Mouse (Mus musculus) stomach, embryonic 15.5 days (tissue): ENCODE results near the gene Cyp1a2. TPM values are rescaled to one million over a fixed set of nuclear protein-coding genes. Genes with fewer than 3 reads are reported as not detected.

ENCODE experiments used
- ATAC-seq: fragments of 200-750 bp; cut with Nextera tagmentation; 2 replicates; pipeline ENCODE4 v1.8.0; 2017; ENCODE audit warnings: low read depth, moderate number of reproducible peaks, moderate TSS enrichment; ENCODE audit not compliant: insufficient read depth, low FRiP score
- H3K27ac ChIP-seq: fragments of 300-500 bp; sonication (generic); 2 replicates; pipeline ENCODE4 v1.5.1; 2015; ENCODE audit warnings: mild to moderate bottlenecking, inconsistent platforms
- H3K27me3 ChIP-seq: fragments of 300-500 bp; sonication (generic); replicated peaks from 2 replicates; pipeline ENCODE4 v1.6.1; 2015; ENCODE audit warnings: inconsistent platforms
- H3K36me3 ChIP-seq: fragments of 300-500 bp; sonication (generic); 2 replicates; pipeline ENCODE4 v1.6.1; 2015; ENCODE audit warnings: inconsistent platforms
- H3K4me1 ChIP-seq: fragments of 300-500 bp; sonication (generic); 2 replicates; pipeline ENCODE4 v1.6.1; 2015; ENCODE audit warnings: inconsistent platforms
- H3K4me2 ChIP-seq: fragments of 300-500 bp; sonication (generic); 2 replicates; pipeline ENCODE4 v1.6.1; 2015; ENCODE audit warnings: mild to moderate bottlenecking, inconsistent platforms
- H3K4me3 ChIP-seq: fragments of 300-500 bp; sonication (generic); replicated peaks from 2 replicates; pipeline ENCODE4 v1.5.1; 2015; ENCODE audit warnings: inconsistent platforms
- H3K9ac ChIP-seq: fragments of 300-500 bp; sonication (generic); 2 replicates; pipeline ENCODE4 v1.6.1; 2015; ENCODE audit warnings: inconsistent platforms
- H3K9me3 ChIP-seq: fragments of 300-500 bp; sonication (generic); 2 replicates; pipeline ENCODE4 v1.6.1; 2016; ENCODE audit warnings: inconsistent platforms
- WGBS: fragments of 180-500 bp; shearing (Covaris S2); methylation state at CpG from one replicate; pipeline ENCODE4 v1.1.7; 2015; 5-methylcytosine and 5-hydroxymethylcytosine counted together
- polyA plus RNA-seq: library from polyadenylated mRNA; unstranded; fragments of >200 nt; fragmentation: Nextera tagmentation; extraction: Ambion mirVana; gene quantifications from 2 replicates; pipeline ENCODE4 v1.2.1, GENCODE M21; 2015

The Cyp1a2 gene
- polyA plus RNA-seq, 1 experiment from 2014 or later, result not detected

DNA sequence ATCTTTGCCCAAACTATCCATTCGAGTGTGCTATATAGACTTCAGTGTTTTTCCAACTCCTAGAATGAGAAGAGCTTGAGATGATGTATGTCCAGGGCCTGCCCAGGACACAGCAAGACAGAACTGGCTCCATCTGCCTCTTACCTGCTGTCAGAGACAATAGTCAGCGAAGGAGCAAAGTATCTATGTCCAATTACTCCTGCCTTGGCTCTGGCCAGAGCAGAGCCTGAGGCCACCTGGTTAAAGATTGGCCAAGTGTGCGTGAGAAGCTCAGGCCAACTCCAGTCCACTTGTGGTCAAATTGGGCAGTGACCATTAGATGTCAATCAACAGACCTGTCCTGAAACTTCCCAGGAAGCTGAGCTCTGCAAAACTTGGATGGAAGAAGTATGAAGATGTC, 13.9 kb downstream of the Cyp1a2 start:
- Histone ChIP-seq H3K36me3 (no peaks in the 10 kb centered on the region), H3K9me3 (no peaks in the 10 kb centered on the region), H3K27ac (no peak overlapping the region), H3K9ac (no peak overlapping the region), H3K4me2 (no peak overlapping the region), H3K4me3 (no peak overlapping the region), H3K27me3 (no peaks in the 10 kb centered on the region), H3K4me1 (no peaks in the 10 kb centered on the region)
- WGBS, result 82% methylated on average over 3 of the region's 3 CpGs
- ATAC-seq, result no peak

DNA sequence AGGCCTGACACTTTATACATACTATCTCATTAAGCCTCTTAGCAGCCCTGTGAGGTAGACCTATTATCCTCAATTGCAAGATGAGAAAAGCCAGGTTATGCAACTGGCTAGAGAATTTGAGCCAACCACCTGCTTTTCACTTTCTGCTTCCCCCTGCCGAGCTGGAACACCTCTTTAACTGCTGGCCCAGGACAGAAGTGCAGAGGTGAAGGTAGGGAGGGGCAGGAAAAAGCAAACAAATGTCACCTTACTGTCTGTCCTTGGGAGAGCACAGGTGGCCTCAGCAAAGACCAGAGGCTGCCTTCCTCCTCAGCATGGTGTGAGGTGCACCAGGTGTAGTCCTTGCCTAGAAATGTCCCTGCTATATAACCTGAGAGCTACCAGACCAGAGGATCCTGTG, 15.2 kb downstream of the Cyp1a2 start:
- WGBS, result 20% methylated on average over 1 of the region's 1 CpGs
- no peaks in the 10 kb centered on the region for H3K36me3 ChIP-seq
- no peak overlapping the region for H3K4me3 ChIP-seq
- H3K27ac ChIP-seq, result no peak overlapping the region
- H3K9me3 ChIP-seq, result no peaks in the 10 kb centered on the region
- no peaks in the 10 kb centered on the region for H3K4me1 ChIP-seq
- H3K9ac ChIP-seq, result no peak overlapping the region
- H3K27me3 ChIP-seq, result no peaks in the 10 kb centered on the region
- ATAC-seq, result no peak
- no peak overlapping the region for H3K4me2 ChIP-seq

DNA sequence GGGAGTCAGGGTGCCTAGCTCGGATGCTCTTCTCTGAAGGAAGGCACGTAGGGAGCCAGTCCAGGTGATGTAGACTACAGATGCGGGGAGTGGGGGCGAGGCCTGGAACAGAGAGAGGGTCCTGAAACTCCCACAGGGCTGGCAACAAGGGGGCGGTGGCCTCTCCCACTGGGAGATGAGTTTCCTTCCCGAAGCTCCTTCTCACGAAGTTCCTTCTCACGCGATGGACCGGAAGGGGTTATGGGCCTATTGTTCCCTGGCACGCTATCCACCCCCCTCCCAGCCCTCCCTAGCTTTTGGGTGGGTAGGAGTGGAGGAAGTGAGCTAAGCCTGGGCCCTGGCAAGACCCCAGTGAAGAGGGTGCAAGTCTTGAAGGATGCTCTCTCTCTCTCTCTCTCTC, 15.7 kb downstream of the Cyp1a2 start:
- Histone ChIP-seq H3K27ac (no peak overlapping the region), H3K27me3 (no peaks in the 10 kb centered on the region), H3K4me3 (no peak overlapping the region), H3K9ac (no peak overlapping the region), H3K4me1 (no peaks in the 10 kb centered on the region), H3K4me2 (no peak overlapping the region), H3K36me3 (no peaks in the 10 kb centered on the region), H3K9me3 (no peaks in the 10 kb centered on the region)
- no peak for ATAC-seq
- WGBS, result 57% methylated on average over 11 of the region's 11 CpGs

DNA sequence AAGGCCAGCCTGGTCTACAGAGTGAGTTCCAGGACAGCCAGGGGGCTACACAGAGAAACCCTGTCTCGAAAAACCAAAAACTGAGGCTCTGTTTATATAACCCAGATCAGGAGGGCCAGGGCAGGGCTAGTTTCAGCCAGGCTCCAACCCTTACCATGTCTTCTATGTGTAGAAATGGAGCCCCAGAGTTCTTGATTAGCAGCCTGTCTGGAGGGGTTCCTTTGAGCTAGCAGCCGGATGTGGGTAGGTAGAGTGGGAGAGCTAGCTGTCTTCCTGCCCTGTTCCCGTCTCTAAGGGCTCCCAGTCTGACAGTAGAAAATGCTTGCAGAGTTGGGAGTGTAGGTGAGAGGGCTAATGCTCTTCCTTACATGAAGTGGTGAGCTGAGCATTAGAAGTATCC, 16.4 kb downstream of the Cyp1a2 start:
- no peak overlapping the region for H3K27ac ChIP-seq
- no peak overlapping the region for H3K4me2 ChIP-seq
- no peak for ATAC-seq
- H3K27me3 ChIP-seq, result no peaks in the 10 kb centered on the region
- no peak overlapping the region for H3K9ac ChIP-seq
- no peak overlapping the region for H3K4me3 ChIP-seq
- H3K36me3 ChIP-seq, result no peaks in the 10 kb centered on the region
- 66% methylated on average over 3 of the region's 3 CpGs for WGBS
- H3K4me1 ChIP-seq, result no peaks in the 10 kb centered on the region
- H3K9me3 ChIP-seq, result no peaks in the 10 kb centered on the region

- Histone ChIP-seq H3K4me2 (no peak overlapping the region), H3K9ac (no peak overlapping the region), H3K4me1 (no peaks in the 10 kb centered on the region), H3K27ac (no peak overlapping the region), H3K27me3 (no peaks in the 10 kb centered on the region), H3K9me3 (no peaks in the 10 kb centered on the region), H3K4me3 (no peak overlapping the region), H3K36me3 (no peaks in the 10 kb centered on the region)
- 71% methylated on average over 8 of the region's 8 CpGs for WGBS
- ATAC-seq, result no peak
Observed at GRCm38 (mm10) chr9:57666536-57666935, 17.0 kb downstream of the Cyp1a2 start.

GRCm38 (mm10) chr9:57664616-57665015, 18.9 kb downstream of the Cyp1a2 start:
- Histone ChIP-seq H3K27ac (no peak overlapping the region), H3K36me3 (no peaks in the 10 kb centered on the region)
- no peak for ATAC-seq

GRCm38 (mm10) chr9:57661552-57661951, 22.0 kb downstream of the Cyp1a2 start:
- Histone ChIP-seq H3K4me1 (no peaks in the 10 kb centered on the region), H3K36me3 (no peaks in the 10 kb centered on the region), H3K27ac (no peak overlapping the region), H3K4me3 (no peak overlapping the region), H3K9ac (no peak overlapping the region), H3K27me3 (no peaks in the 10 kb centered on the region), H3K9me3 (no peaks in the 10 kb centered on the region), H3K4me2 (no peak overlapping the region)
- WGBS, result 60% methylated on average over 3 of the region's 3 CpGs
- ATAC-seq, result no peak

More at GRCm38 (mm10) chr9:57664616-57665015, 18.9 kb downstream of the Cyp1a2 start:
- no peaks in the 10 kb centered on the region for H3K27me3 ChIP-seq
- 43% methylated on average over 7 of the region's 7 CpGs for WGBS
- H3K4me2 ChIP-seq, result no peak overlapping the region
- H3K4me3 ChIP-seq, result no peak overlapping the region
- H3K4me1 ChIP-seq, result no peaks in the 10 kb centered on the region
- no peak overlapping the region for H3K9ac ChIP-seq
- H3K9me3 ChIP-seq, result no peaks in the 10 kb centered on the region

DNA sequence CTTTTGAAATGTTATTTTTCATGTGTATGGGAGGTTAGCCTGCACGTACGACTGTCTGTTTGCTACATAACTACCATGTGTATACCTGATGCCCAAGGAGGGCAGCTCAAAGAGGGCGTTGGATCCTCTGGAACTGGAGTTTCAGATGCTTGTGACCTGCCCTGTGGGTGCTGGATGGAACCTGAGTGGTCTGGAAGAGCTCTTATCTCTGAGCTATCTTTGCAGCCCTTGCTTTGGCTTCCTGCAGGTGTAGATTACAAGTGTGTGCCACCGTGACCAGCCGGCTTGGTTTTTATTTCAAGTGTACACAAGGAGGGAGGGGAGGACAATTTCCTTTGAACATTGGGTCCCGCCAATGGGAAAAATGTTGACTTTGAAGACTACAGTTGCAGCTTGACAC, 23.0 kb downstream of the Cyp1a2 start:
- Histone ChIP-seq H3K9me3 (no peaks in the 10 kb centered on the region), H3K27ac (no peak overlapping the region), H3K4me3 (no peak overlapping the region), H3K9ac (no peak overlapping the region), H3K4me1 (no peaks in the 10 kb centered on the region), H3K36me3 (no peaks in the 10 kb centered on the region), H3K27me3 (no peaks in the 10 kb centered on the region), H3K4me2 (no peak overlapping the region)
- no peak for ATAC-seq
- WGBS, result 62% methylated on average over 6 of the region's 6 CpGs

- H3K36me3 ChIP-seq, result no peaks in the 10 kb centered on the region
- H3K27me3 ChIP-seq, result no peaks in the 10 kb centered on the region
- H3K4me1 ChIP-seq, result no peaks in the 10 kb centered on the region
- no peaks in the 10 kb centered on the region for H3K9me3 ChIP-seq
- no peak overlapping the region for H3K27ac ChIP-seq
- no peak overlapping the region for H3K4me3 ChIP-seq
- 26% methylated on average over 4 of the region's 4 CpGs for WGBS
- no peak; the same call in 1 of the 2 replicates for ATAC-seq
- no peak overlapping the region for H3K9ac ChIP-seq
- no peak overlapping the region for H3K4me2 ChIP-seq
Observed at GRCm38 (mm10) chr9:57659774-57660173, 23.7 kb downstream of the Cyp1a2 start.

DNA sequence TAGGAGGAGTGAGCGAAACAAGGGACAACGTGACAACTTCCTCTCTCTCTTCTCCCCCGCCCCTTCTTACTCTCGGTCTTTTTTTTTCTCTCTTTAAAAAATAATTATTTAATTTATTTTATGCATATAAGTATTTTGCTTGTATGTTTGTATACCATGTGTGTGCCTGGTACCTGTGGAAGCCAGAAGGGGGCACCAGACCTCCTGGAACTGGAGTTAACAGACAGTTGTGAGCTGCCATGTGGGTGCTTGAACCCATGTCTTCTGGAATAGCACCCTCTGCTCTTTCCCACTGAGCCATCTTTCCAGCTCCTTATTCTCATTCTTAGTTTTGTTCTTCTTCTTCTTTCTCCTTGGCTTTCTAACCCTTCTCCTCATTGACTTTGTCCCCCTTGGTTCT, 24.5 kb downstream of the Cyp1a2 start:
- Histone ChIP-seq H3K27me3 (no peaks in the 10 kb centered on the region), H3K36me3 (no peaks in the 10 kb centered on the region), H3K9me3 (no peaks in the 10 kb centered on the region), H3K4me1 (no peaks in the 10 kb centered on the region), H3K4me2 (no peak overlapping the region), H3K27ac (no peak overlapping the region), H3K4me3 (no peak overlapping the region), H3K9ac (no peak overlapping the region)
- 78% methylated on average over 4 of the region's 4 CpGs for WGBS
- ATAC-seq, result no peak

DNA sequence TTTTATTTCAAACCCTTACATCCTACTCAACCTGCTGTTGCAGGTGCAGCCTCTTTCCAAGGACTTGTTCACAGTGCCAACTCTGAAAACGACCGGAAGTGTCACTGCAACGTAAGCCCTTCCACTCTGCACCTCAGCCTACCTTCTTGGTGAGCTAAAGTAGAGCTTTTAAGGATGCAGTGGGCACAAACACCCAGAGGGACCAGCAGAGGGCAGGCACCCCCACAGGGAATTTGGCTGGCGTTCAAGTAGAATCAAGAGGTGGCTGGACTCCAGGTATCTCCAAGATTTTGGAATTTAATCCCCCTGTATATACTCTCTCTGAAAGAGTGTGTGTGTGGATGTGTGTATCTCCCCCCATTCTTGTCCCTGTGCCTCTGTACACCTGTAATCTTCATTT, 25.7 kb downstream of the Cyp1a2 start:
- H3K27ac ChIP-seq, result no peak overlapping the region
- no peaks in the 10 kb centered on the region for H3K27me3 ChIP-seq
- no peaks in the 10 kb centered on the region for H3K9me3 ChIP-seq
- no peaks in the 10 kb centered on the region for H3K36me3 ChIP-seq
- ATAC-seq, result no peak
- no peak overlapping the region for H3K4me2 ChIP-seq
- 57% methylated on average over 4 of the region's 4 CpGs for WGBS
- no peak overlapping the region for H3K4me3 ChIP-seq
- no peaks in the 10 kb centered on the region; the same call in 1 of the 2 replicates for H3K4me1 ChIP-seq
- H3K9ac ChIP-seq, result no peak overlapping the region

DNA sequence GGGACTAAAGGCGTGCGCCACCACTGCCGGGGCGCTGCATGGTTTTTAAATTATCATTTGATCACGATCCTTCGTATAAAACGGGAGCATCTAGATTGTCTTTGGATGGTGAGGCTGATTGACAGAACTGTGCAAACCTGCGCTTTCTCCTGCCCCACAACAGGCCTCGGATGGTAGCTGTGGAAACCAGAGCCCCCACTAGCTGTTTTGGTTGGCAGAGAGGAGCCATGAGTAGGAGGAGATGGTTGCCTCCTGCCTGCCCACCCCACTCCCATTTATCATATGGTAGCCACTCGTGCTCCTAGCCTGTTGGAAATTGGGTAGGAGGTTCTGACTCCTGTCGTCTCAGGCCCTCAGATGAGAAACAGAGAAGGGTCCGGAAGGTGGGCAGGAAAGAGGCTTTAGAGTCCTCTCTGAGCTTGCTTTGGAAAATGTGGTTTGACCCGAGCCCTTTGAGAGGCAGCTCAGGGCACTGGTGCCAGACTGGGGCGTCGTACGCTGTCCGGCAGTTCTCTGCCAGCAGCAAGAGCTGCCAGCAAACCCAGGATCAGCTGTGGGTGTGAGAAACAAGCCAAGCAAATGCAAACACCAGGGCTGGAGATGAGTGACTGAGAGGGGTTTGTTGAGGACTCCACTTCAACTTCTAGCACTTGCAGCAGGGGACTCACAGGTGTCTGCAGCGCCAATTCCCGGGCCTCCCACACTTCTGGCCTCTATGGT, 26.7 kb downstream of the Cyp1a2 start:
- Histone ChIP-seq H3K27me3 (no peaks in the 10 kb centered on the region), H3K9ac (no peak overlapping the region), H3K36me3 (no peaks in the 10 kb centered on the region), H3K4me2 (no peak overlapping the region), H3K27ac (no peak overlapping the region), H3K4me3 (no peak overlapping the region), H3K9me3 (no peaks in the 10 kb centered on the region), H3K4me1 (no peaks in the 10 kb centered on the region; the same call in 1 of the 2 replicates)
- WGBS, result 81% methylated on average over 19 of the region's 19 CpGs
- no peak for ATAC-seq

- peak overlapping the region; percentile 9; the same call in 1 of the 2 replicates for H3K4me3 ChIP-seq
- no peaks in the 10 kb centered on the region for H3K9me3 ChIP-seq
- no peaks in the 10 kb centered on the region for H3K27me3 ChIP-seq
- no peak overlapping the region for H3K9ac ChIP-seq
- H3K27ac ChIP-seq, result no peak overlapping the region
- peak overlapping the region; percentile 47 for H3K4me2 ChIP-seq
- H3K4me1 ChIP-seq, result peaks cover 4% of the 10 kb centered on the region
- 2% methylated on average over 11 of the region's 11 CpGs for WGBS
- peak; percentile 67 for ATAC-seq
- H3K36me3 ChIP-seq, result no peaks in the 10 kb centered on the region
Observed at GRCm38 (mm10) chr9:57655749-57656148, 27.8 kb downstream of the Cyp1a2 start.
